8 mouse cellular contexts compared by ENCODE assay signal in the genomic region with DNA sequence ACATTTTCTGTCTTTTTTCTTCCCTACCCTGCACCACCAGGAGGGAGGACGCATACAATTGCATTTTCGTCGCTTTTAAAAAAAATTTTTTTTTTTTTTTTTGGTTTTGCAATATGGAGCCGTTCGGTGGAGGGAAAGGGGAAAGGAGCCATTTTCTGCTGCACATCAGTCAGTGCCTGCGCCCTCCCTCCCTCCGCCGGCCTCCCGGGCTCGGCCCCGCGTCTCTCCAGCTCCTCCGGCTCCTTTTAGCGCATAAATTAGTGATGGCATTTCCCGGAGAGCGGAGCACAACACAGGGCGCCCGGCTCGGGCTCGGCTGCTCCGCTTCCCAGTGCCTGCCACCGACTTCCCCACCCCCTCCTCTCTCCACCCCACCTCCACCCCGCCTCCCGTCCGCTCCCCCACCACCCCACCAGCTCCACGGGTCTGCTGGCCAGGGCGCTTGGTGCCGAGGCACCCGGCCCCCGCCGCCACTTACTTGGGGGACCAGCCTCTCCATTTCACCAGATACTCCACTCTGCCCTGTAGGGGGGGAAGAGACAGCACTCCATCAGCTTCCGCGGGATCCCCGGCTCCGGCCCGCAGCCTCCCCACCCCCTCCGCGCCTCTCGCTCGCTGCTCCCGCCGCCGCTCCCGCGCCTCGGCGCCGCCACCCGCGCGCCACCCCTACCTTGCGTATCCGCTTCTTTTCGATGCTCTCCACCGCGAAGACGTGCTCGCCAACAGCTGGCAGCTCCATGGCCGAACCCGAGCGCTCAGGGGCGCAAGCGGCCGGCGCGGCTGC. TPM values are rescaled to one million over a fixed set of nuclear protein-coding genes. Genes with fewer than 3 reads are reported as not detected.
DNase-seq lines count a peak whose midpoint lies in the region; ATAC-seq lines count a peak whose summit lies in the region.

No protein-coding gene starts in this region.

- WGBS in hindbrain, embryonic 14.5 days, result under 1% methylated on average over 63 of the region's 66 CpGs

- H3K4me1 ChIP-seq in hindbrain, embryonic 14.5 days (replicated peaks; ENCODE audit: control insufficient read depth, insufficient read depth, low read length), result peaks cover 56% of the 10 kb centered on the region

- ATAC-seq in hindbrain, embryonic 14.5 days (ENCODE audit: low FRiP score), result peak; percentile 49

- peaks cover 59% of the 10 kb centered on the region for H3K27me3 ChIP-seq in hindbrain, embryonic 14.5 days (ENCODE audit: control insufficient read depth, insufficient read depth, low read length)

- H3K9ac ChIP-seq in hindbrain, embryonic 14.5 days, result peak overlapping the region; percentile 95

- H3K4me2 ChIP-seq in hindbrain, embryonic 14.5 days (replicated peaks), result peak overlapping the region; percentile 98

- peaks cover 19% of the 10 kb centered on the region for H3K36me3 ChIP-seq in hindbrain, embryonic 14.5 days (replicated peaks; ENCODE audit: control insufficient read depth, insufficient read depth)

- H3K4me3 ChIP-seq in hindbrain, embryonic 14.5 days (replicated peaks; ENCODE audit: low read length), result peak overlapping the region; percentile 86

- no peaks in the 10 kb centered on the region for H3K9me3 ChIP-seq in hindbrain, embryonic 14.5 days (ENCODE audit: control insufficient read depth, low read length)

- DNase-seq in MN1 (ENCODE audit: low spot score), result peak; percentile 62
- DNase-seq in cerebellum, adult 8-10 months, result peak; percentile 70
- peak; percentile 61 to 64 for DNase-seq in frontal cortex, postnatal 14 days (ENCODE audit: low spot score in 2 of 2)
- DNase-seq in hindbrain, embryonic 14.5 days (ENCODE audit: low spot score), result peak; percentile 68
- peak; percentile 60 to 80 for DNase-seq in layer of hippocampus, postnatal 25 days (ENCODE audit: extremely low spot score in 1 of 2, low spot score in 1 of 2)
- DNase-seq in lung, postnatal 25 days (ENCODE audit: low spot score), result peak; percentile 58
- DNase-seq in right cerebral cortex, postnatal 14 days, result peak; percentile 70
- DNase-seq in yolk sac, embryonic 10.5 days (ENCODE audit: low spot score), result peak; percentile 78

- peak overlapping the region; percentile 98 for H3K27ac ChIP-seq in hindbrain, embryonic 14.5 days

RNA-seq across cellular contexts. Expression of gene Cbx4, which starts 0.6 kb away (rescaled TPM):
- 16.8 and 20.2 TPM in 2 replicates for polyA plus RNA-seq in hindbrain, embryonic 14.5 days (2014; fragmentation: Nextera tagmentation; extraction: Ambion mirVana)
- 10 to 100 TPM; 62.1 to 67.7 TPM for total RNA-seq in layer of hippocampus, postnatal 25 days (2021)

RNA-seq across cellular contexts. Expression of gene Cbx8, which starts 44.7 kb away (rescaled TPM):
- polyA plus RNA-seq in hindbrain, embryonic 14.5 days (2014; fragmentation: Nextera tagmentation; extraction: Ambion mirVana), result 8.5 and 9.8 TPM in 2 replicates
- total RNA-seq in layer of hippocampus, postnatal 25 days (2021), result 10 to 100 TPM; 13.8 to 16.7 TPM

Comparison
In these comparisons a context has a peak if more than half of its experiments do, and no peak if none do; other contexts are left out.
1. Peak in every context shown above with its lines: DNase-seq, ATAC-seq, H3K4me3 ChIP-seq and H3K27ac ChIP-seq.